Mouse (Mus musculus) stomach, embryonic 14.5 days (tissue): ENCODE data around the gene Stk39. TPM values are rescaled to one million over a fixed set of nuclear protein-coding genes. Genes with fewer than 3 reads are reported as not detected.
A peak's percentile ranks its signal among the peaks of the same experiment; 100 is the strongest.

ENCODE experiments used
- ATAC-seq: fragments of 200-750 bp; cut with Nextera tagmentation; 2 replicates; pipeline ENCODE4 v1.8.0; 2017; ENCODE audit warnings: low read depth, moderate TSS enrichment; ENCODE audit not compliant: insufficient number of reproducible peaks, insufficient read depth, low FRiP score
- H3K27ac ChIP-seq: fragments of 300-500 bp; sonication (generic); 2 replicates; pipeline ENCODE4 v1.5.1; 2014; ENCODE audit warnings: mild to moderate bottlenecking, low read length, moderate library complexity, mixed read lengths
- H3K27me3 ChIP-seq: fragments of 300-500 bp; sonication (generic); 2 replicates; pipeline ENCODE4 v1.6.1; 2014; ENCODE audit warnings: low read length, control low read depth, mixed read lengths; ENCODE audit not compliant: control insufficient read depth, insufficient read depth
- H3K36me3 ChIP-seq: fragments of 300-500 bp; sonication (generic); 2 replicates; pipeline ENCODE4 v1.6.1; 2014; ENCODE audit warnings: mild to moderate bottlenecking, control low read depth, low read length, moderate library complexity, mixed read lengths; ENCODE audit not compliant: control insufficient read depth, insufficient read depth
- H3K4me1 ChIP-seq: fragments of 300-500 bp; sonication (generic); 2 replicates; pipeline ENCODE4 v1.6.1; 2014; ENCODE audit warnings: low read length, control low read depth, mixed read lengths; ENCODE audit not compliant: control insufficient read depth, insufficient read depth
- H3K4me2 ChIP-seq: fragments of 300-500 bp; sonication (generic); replicated peaks from 2 replicates; pipeline ENCODE4 v1.6.1; 2014; ENCODE audit warnings: low read depth, low read length, control low read depth
- H3K4me3 ChIP-seq: fragments of 300-500 bp; sonication (generic); 2 replicates; pipeline ENCODE4 v1.5.1; 2014; ENCODE audit warnings: low read depth, low read length, control low read depth
- H3K9ac ChIP-seq: fragments of 300-500 bp; sonication (generic); replicated peaks from 2 replicates; pipeline ENCODE4 v1.6.1; 2014; ENCODE audit warnings: low read depth, mild to moderate bottlenecking, control low read depth, low read length, moderate library complexity, mixed read lengths
- H3K9me3 ChIP-seq: fragments of 300-500 bp; sonication (generic); 2 replicates; pipeline ENCODE4 v1.6.1; 2016; ENCODE audit warnings: low read depth, low read length, control low read depth; ENCODE audit not compliant: control insufficient read depth
- WGBS: fragments of 180-500 bp; shearing (Covaris S2); extraction: QIAGEN DNeasy Blood & Tissue Kit; methylation state at CpG from one replicate; pipeline ENCODE4 v1.1.7; 2014; 5-methylcytosine and 5-hydroxymethylcytosine counted together
- polyA plus RNA-seq: library from polyadenylated mRNA; unstranded; fragments of >200 nt; fragmentation: Nextera tagmentation; extraction: Ambion mirVana; gene quantifications from 2 replicates; pipeline ENCODE4 v1.2.1, GENCODE M21; 2014

Stk39 gene
- polyA plus RNA-seq, 1 experiment from 2014 or later, result 20.1 TPM

- H3K27ac ChIP-seq, result no peak overlapping the region
- H3K27me3 ChIP-seq, result no peaks in the 10 kb centered on the region
- no peaks in the 10 kb centered on the region for H3K9me3 ChIP-seq
- H3K4me2 ChIP-seq, result no peak overlapping the region
- ATAC-seq, result peak; percentile 63; the same call in 1 of the 2 replicates
- H3K4me3 ChIP-seq, result no peak overlapping the region
- no peaks in the 10 kb centered on the region for H3K4me1 ChIP-seq
- H3K36me3 ChIP-seq, result no peaks in the 10 kb centered on the region
- 59% methylated on average over 5 of the region's 5 CpGs for WGBS
- no peak overlapping the region for H3K9ac ChIP-seq
Observed at GRCm38 (mm10) chr2:68192605-68193464, 279.2 kb downstream of the Stk39 start.

GRCm38 (mm10) chr2:68176425-68176824 lies 295.6 kb downstream of the Stk39 start:
- H3K27ac ChIP-seq, result no peak overlapping the region
- ATAC-seq, result no peak
- WGBS, result 88% methylated on average over 3 of the region's 3 CpGs
- no peak overlapping the region for H3K4me3 ChIP-seq
- H3K9ac ChIP-seq, result no peak overlapping the region
- H3K4me2 ChIP-seq, result no peak overlapping the region
- H3K9me3 ChIP-seq, result no peaks in the 10 kb centered on the region
- no peaks in the 10 kb centered on the region for H3K4me1 ChIP-seq
- no peaks in the 10 kb centered on the region for H3K27me3 ChIP-seq
- H3K36me3 ChIP-seq, result no peaks in the 10 kb centered on the region

- Histone ChIP-seq H3K4me3 (no peak overlapping the region), H3K9ac (no peak overlapping the region), H3K27ac (no peak overlapping the region), H3K9me3 (no peaks in the 10 kb centered on the region), H3K4me1 (no peaks in the 10 kb centered on the region), H3K4me2 (no peak overlapping the region), H3K36me3 (no peaks in the 10 kb centered on the region), H3K27me3 (no peaks in the 10 kb centered on the region)
- WGBS, result 68% methylated on average over 10 of the region's 10 CpGs
- no peak for ATAC-seq
Observed at GRCm38 (mm10) chr2:68171306-68171705, 300.8 kb downstream of the Stk39 start.

GRCm38 (mm10) chr2:68162012-68162411 lies 310.1 kb downstream of the Stk39 start:
- Histone ChIP-seq H3K4me3 (no peak overlapping the region), H3K9ac (no peak overlapping the region), H3K27ac (no peak overlapping the region), H3K4me1 (no peaks in the 10 kb centered on the region), H3K4me2 (no peak overlapping the region), H3K9me3 (no peaks in the 10 kb centered on the region), H3K27me3 (no peaks in the 10 kb centered on the region), H3K36me3 (no peaks in the 10 kb centered on the region)
- 84% methylated on average over 4 of the region's 4 CpGs for WGBS
- no peak for ATAC-seq

- WGBS, result 89% methylated on average over 2 of the region's 2 CpGs
- no peaks in the 10 kb centered on the region for H3K36me3 ChIP-seq
- ATAC-seq, result no peak
- no peak overlapping the region for H3K27ac ChIP-seq
- H3K9ac ChIP-seq, result no peak overlapping the region
- H3K9me3 ChIP-seq, result no peaks in the 10 kb centered on the region
- H3K4me2 ChIP-seq, result no peak overlapping the region
- H3K4me3 ChIP-seq, result no peak overlapping the region
- no peaks in the 10 kb centered on the region for H3K27me3 ChIP-seq
- H3K4me1 ChIP-seq, result no peaks in the 10 kb centered on the region
Observed at GRCm38 (mm10) chr2:68160566-68160965, 311.5 kb downstream of the Stk39 start.

Other genes starting within 250 kb of the Stk39 start
- not detected in 2 replicates for gene 4933409G03Rik, start 110.1 kb upstream of the Stk39 start, polyA plus RNA-seq
- gene 4932414N04Rik, start 184.2 kb upstream of the Stk39 start, polyA plus RNA-seq, result not detected in 2 replicates